Mouse (Mus musculus) gastrocnemius, postnatal 25 days (tissue): ENCODE results near the gene Gm3383. TPM values are rescaled to one million over a fixed set of nuclear protein-coding genes. Genes with fewer than 3 reads are reported as not detected.
"Not testable (repeated sequence)": the region's sequence is repeated elsewhere in the genome, so short reads cannot be mapped to it uniquely, and the experiment has no call there.

Source experiments
- DNase-seq: peaks from one replicate; pipeline ENCODE4 v3.0.0; 2022
- long read RNA-seq, 2 experiments: library from polyadenylated mRNA; stranded (forward); transcript quantifications; one replicate each; pipeline ENCODE4 v2.0.0; 2021
- total RNA-seq, 2 experiments: library from RNA; stranded (reverse); gene quantifications; 1 replicate in 1 of 2; 2 replicates in 1 of 2; pipeline ENCODE4 v1.2.3; 2021

The Gm3383 gene
- under 1 TPM; 0.33 to 0.40 TPM for total RNA-seq
- long read RNA-seq, experiment 1: 0 reads
- long read RNA-seq, experiment 2, partial matches to known transcripts: 0 of 1 reads
- long read RNA-seq, experiment 2, other reads (novel, unspliced or antisense): 1 of 1 reads

DNA sequence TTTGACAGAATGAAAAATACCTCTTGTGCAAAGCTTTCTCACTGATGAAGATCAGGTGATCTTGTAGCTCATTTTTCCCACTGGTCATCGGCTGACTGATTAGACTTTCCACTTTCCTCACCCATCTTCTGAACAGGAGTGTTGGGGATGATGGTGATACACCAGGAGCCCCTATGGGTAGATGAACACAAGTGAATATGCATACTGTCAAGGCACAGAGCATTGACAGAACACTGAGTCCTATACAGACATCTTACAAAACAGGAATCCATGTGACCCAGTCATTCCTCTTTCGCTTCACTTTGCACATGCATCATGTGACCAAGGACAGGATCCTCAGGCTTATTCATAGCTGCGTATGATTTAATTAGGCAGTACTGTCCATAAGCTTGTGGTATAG lies at the start of gene Gm3383:
Gene Gm3383, minus strand, starts transcription at position 101 of the 400 bp plus-strand sequence.
- DNase-seq: not testable (repeated sequence)

DNA sequence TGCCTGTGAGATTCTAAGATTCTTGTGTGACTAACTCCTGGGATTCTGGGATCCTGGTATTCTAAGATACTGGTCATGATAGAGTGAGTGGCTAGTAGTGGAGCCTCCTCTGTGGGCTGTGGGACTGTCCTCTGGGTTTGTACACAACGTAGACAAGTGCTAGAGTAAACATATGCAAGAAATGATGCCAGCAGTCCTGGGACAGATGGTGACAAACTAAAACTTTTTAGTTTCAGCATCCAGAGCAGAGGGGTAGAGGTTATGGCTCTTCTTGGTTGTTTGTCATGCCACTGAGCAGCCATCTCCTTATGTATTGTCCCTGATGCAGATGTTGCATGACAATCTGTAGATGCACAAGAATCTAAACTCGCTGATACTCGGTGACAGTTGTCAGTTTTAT lies 48.1 kb upstream of the Gm3383 start:
- DNase-seq: not testable (repeated sequence)

DNA sequence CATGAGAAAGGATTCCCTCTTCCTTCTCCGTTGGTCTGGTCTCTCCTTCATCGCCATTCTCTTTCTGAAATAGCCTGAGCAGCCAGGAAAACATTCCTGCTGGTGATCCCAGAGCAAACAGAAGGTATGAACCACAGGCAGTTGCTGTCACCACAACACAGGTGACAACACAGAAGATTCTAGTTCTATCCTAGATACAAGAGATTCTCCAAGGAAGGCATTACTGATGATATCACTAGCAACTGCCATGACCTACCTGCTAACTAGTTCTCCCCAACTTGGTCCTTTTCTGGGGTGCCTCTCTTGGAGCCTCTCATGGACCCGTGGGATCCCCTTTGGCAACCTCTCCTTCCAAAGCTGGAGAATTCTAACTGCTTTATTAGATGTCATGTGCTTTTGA lies 22.4 kb upstream of the Gm3383 start, which contains the start of gene Gm3424:
Gene Gm3424, minus strand, starts transcription at position 101 of the 400 bp plus-strand sequence.
- DNase-seq: not testable (repeated sequence)

GRCm38 (mm10) chr14:5812699-5813356 lies 5.0 kb upstream of the Gm3383 start:
- not testable (repeated sequence) for DNase-seq

GRCm38 (mm10) chr14:5741477-5741876 lies 66.3 kb downstream of the Gm3383 start, which contains the start of gene Gm3373:
Gene Gm3373, minus strand, starts transcription at chr14:5741577.
- DNase-seq: not testable (repeated sequence)

- not testable (repeated sequence) for DNase-seq
Observed at GRCm38 (mm10) chr14:5687357-5687756, 120.4 kb downstream of the Gm3383 start, which contains the start of gene Gm9603. Gene Gm9603, minus strand, starts transcription at chr14:5687457.

GRCm38 (mm10) chr14:5632928-5633327 lies 174.9 kb downstream of the Gm3383 start, which contains the start of gene Gm8265:
Gene Gm8265, minus strand, starts transcription at chr14:5633028.
- DNase-seq: not testable (repeated sequence)

Other genes with a start within 250 kb of the Gm3383 start
- gene Gm8265, start 175.0 kb downstream of the Gm3383 start, total RNA-seq: not detected
- not detected for gene Gm9603, start 120.5 kb downstream of the Gm3383 start, total RNA-seq
- gene Gm3373, start 66.4 kb downstream of the Gm3383 start, total RNA-seq: not detected
- gene Gm3424, start 22.3 kb upstream of the Gm3383 start, total RNA-seq: not detected
- not detected for gene Gm8237, start 72.4 kb upstream of the Gm3383 start, total RNA-seq
- gene Gm3248, start 153.8 kb upstream of the Gm3383 start, total RNA-seq: under 1 TPM in 1 of 2 experiments, not detected in 1; 0.15 TPM
- not detected for gene Gm3453, start 171.2 kb upstream of the Gm3383 start, total RNA-seq